Mouse (Mus musculus) liver, adult 2 months (tissue): ENCODE measurements around the gene Npb. TPM values are rescaled to one million over a fixed set of nuclear protein-coding genes. Genes with fewer than 3 reads are reported as not detected.

ENCODE experiments used
- DNase-seq: peaks from one replicate; pipeline ENCODE4 v3.0.0-alpha.2; 2011; ENCODE audit warnings: low read depth, low spot score; ENCODE audit errors: extremely low read depth
- H3K27ac ChIP-seq: fragments of 200-500 bp; replicated peaks from 2 replicates; pipeline ENCODE4 v1.5.1; 2012; ENCODE audit warnings: low read depth, mild to moderate bottlenecking, control low read depth, inconsistent platforms, low read length; ENCODE audit not compliant: insufficient read depth
- H3K27me3 ChIP-seq: fragments of 200-500 bp; 2 replicates; pipeline ENCODE4 v1.6.1; 2012; ENCODE audit warnings: mild to moderate bottlenecking, moderate library complexity, low read length, inconsistent platforms; ENCODE audit not compliant: control insufficient read depth, insufficient read depth
- H3K36me3 ChIP-seq: fragments of 200-500 bp; 2 replicates; pipeline ENCODE4 v1.6.1; 2012; ENCODE audit warnings: low read length, inconsistent platforms; ENCODE audit not compliant: control insufficient read depth, insufficient read depth
- H3K4me1 ChIP-seq: fragments of 200-500 bp; 2 replicates; pipeline ENCODE4 v1.6.1; 2011; ENCODE audit warnings: low read length; ENCODE audit not compliant: control insufficient read depth, insufficient read depth
- H3K4me3 ChIP-seq: fragments of 200-500 bp; 2 replicates; pipeline ENCODE4 v1.5.1; 2011; ENCODE audit warnings: low read depth, mild to moderate bottlenecking, control low read depth, low read length, moderate library complexity; ENCODE audit not compliant: insufficient read depth
- H3K79me2 ChIP-seq: fragments of 200-500 bp; 2 replicates; pipeline ENCODE4 v1.6.1; 2012; ENCODE audit warnings: inconsistent platforms, mild to moderate bottlenecking, low read length, moderate library complexity; ENCODE audit not compliant: control insufficient read depth, insufficient read depth
- H3K9ac ChIP-seq: fragments of 200-500 bp; 2 replicates; pipeline ENCODE4 v1.6.1; 2012; ENCODE audit warnings: low read depth, mild to moderate bottlenecking, control low read depth, inconsistent platforms, low read length
- CTCF ChIP-seq: fragments of 200-500 bp; IDR thresholded peaks from 2 replicates; pipeline ENCODE4 v1.5.1; 2011; ENCODE audit warnings: low read depth, low read length, control low read depth
- POLR2A ChIP-seq: fragments of 200-500 bp; IDR thresholded peaks from 2 replicates; pipeline ENCODE4 v1.6.1; 2011; ENCODE audit warnings: low read length, control low read depth; ENCODE audit not compliant: insufficient read depth; ENCODE audit errors: extremely low read depth
- WGBS: fragments of 180-500 bp; shearing (Covaris S2); methylation state at CpG from one replicate; pipeline ENCODE4 v1.1.7; 2018; 5-methylcytosine and 5-hydroxymethylcytosine counted together
- polyA plus RNA-seq: library from polyadenylated mRNA; depleted of rRNA; stranded (reverse); fragments of >200 nt; gene quantifications from 2 replicates; pipeline ENCODE4 v1.2.3, GENCODE M21; 2012
- total RNA-seq: library from RNA; depleted of rRNA; stranded (reverse); fragments of >200 nt; gene quantifications from 2 replicates; pipeline ENCODE4 v1.2.3, GENCODE M21; 2014

Gene Npb
- total and polyA plus RNA-seq, 2 experiments = 2.7 TPM; not detected in 1

GRCm38 (mm10) chr11:120613976-120614375 lies 5.7 kb downstream of the Npb start:
- H3K27ac ChIP-seq = peak overlapping the region; percentile 45
- H3K9ac ChIP-seq = peak overlapping the region; percentile 49; the same call in 1 of the 2 replicates
- peaks cover 21% of the 10 kb centered on the region for H3K79me2 ChIP-seq
- peaks cover 26% of the 10 kb centered on the region for H3K4me1 ChIP-seq
- H3K36me3 ChIP-seq = peaks cover 40% of the 10 kb centered on the region
- no peak for DNase-seq
- 67% methylated on average over 8 of the region's 8 CpGs for WGBS
- no peak overlapping the region for H3K4me3 ChIP-seq
- no peaks in the 10 kb centered on the region for H3K27me3 ChIP-seq
- TF ChIP-seq CTCF (no peak), POLR2A (no peak)

DNA sequence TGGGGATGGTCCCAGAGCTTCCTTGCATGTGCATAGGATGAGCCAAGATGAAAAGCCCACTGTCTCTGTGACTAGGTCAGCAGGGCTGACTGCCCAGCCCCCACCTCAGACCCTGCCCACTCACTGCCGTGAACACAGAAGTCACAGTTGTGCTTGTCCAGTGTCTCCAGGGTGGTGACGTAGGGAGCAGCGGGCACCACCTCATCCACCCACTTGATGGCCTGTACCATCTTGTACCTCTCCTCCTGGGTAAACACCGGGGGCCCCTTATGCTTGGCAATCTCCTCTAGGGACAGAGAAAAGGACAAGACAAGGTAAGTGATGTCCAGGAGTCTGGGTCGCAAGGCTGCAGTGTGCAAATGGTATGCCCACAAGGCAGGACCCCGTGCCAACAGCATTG lies 6.9 kb downstream of the Npb start:
- WGBS = 69% methylated on average over 6 of the region's 6 CpGs
- Histone ChIP-seq H3K36me3 (peaks cover 41% of the 10 kb centered on the region), H3K4me3 (peak overlapping the region; percentile 99; the same call in 1 of the 2 replicates), H3K27me3 (no peaks in the 10 kb centered on the region), H3K27ac (peak overlapping the region; percentile 100), H3K9ac (peak overlapping the region; percentile 55), H3K79me2 (peaks cover 21% of the 10 kb centered on the region), H3K4me1 (peaks cover 24% of the 10 kb centered on the region)
- TF ChIP-seq CTCF (no peak), POLR2A (no peak)
- peak; percentile 22 for DNase-seq

- H3K4me1 ChIP-seq = peaks cover 24% of the 10 kb centered on the region
- H3K27me3 ChIP-seq = no peaks in the 10 kb centered on the region
- DNase-seq = peak; percentile 45
- peaks cover 41% of the 10 kb centered on the region for H3K36me3 ChIP-seq
- H3K9ac ChIP-seq = peak overlapping the region; percentile 55
- WGBS = 31% methylated on average over 11 of the region's 11 CpGs
- H3K4me3 ChIP-seq = peak overlapping the region; percentile 99
- H3K27ac ChIP-seq = peak overlapping the region; percentile 100
- TF ChIP-seq CTCF = no peak
- no peak for TF ChIP-seq POLR2A
- H3K79me2 ChIP-seq = peaks cover 21% of the 10 kb centered on the region
These were observed 7.4 kb downstream of the Npb start for GRCm38 (mm10) chr11:120615606-120616203.

- peak overlapping the region; percentile 100 for H3K9ac ChIP-seq
- WGBS = 24% methylated on average over 4 of the region's 4 CpGs
- H3K27ac ChIP-seq = peak overlapping the region; percentile 100
- peaks cover 36% of the 10 kb centered on the region for H3K36me3 ChIP-seq
- peak overlapping the region; percentile 99 for H3K4me3 ChIP-seq
- H3K27me3 ChIP-seq = no peaks in the 10 kb centered on the region
- H3K79me2 ChIP-seq = peaks cover 21% of the 10 kb centered on the region
- peak; percentile 95 for DNase-seq
- H3K4me1 ChIP-seq = peaks cover 24% of the 10 kb centered on the region
- TF ChIP-seq CTCF = no peak
- 0 out of 2 replicates have a peak, but pooled peaks have one; percentile 38 for TF ChIP-seq POLR2A
These were observed 8.5 kb downstream of the Npb start for GRCm38 (mm10) chr11:120616617-120617294.

DNA sequence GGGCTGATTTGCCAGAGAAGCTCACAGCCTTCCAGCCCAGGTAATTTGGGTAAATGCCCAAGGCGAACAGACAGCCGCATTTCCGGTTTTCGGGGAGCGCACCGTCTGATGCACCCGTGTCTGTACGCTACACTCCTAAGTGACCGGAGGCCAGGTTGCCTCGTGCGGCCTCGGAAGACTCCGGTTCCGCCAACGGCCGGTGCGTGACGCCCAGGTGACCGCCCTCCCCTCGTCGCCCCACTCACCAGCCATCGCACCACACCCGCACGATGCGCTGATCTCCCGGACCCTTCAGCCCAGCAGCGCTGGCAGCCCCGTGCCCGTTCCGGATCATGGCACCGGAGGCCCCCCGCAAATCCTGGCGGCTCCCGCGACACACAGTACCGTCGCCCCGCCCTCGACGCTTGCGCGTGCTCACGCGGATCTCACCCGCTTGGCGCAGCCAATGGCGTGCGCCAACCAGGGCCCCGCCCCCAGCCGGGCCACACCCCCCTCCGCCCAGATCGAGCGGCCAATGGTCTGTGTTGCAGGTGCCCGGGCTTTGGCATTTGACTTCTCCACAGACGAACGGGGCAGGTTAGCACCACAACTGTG lies 9.3 kb downstream of the Npb start, which contains the start of gene Pcyt2:
Pcyt2 (minus strand) TSS at position 418 of the 594 bp plus-strand sequence.
- peaks cover 21% of the 10 kb centered on the region for H3K79me2 ChIP-seq

More for the DNA sequence above, 9.3 kb downstream of the Npb start, which contains the start of gene Pcyt2:
- peaks cover 34% of the 10 kb centered on the region for H3K36me3 ChIP-seq
- under 1% methylated on average over 56 of the region's 56 CpGs for WGBS
- no peaks in the 10 kb centered on the region for H3K27me3 ChIP-seq
- peak; percentile 86 for DNase-seq
- H3K27ac ChIP-seq = peak within 1 kb of the TSS; percentile 100
- TF ChIP-seq POLR2A = peak; percentile 97
- no peak for TF ChIP-seq CTCF
- peak within 1 kb of the TSS; percentile 99 for H3K4me3 ChIP-seq
- H3K9ac ChIP-seq = peak within 1 kb of the TSS; percentile 100
- peaks cover 24% of the 10 kb centered on the region for H3K4me1 ChIP-seq
